ENCODE assay signal across 13 mouse cellular contexts in the genomic region with DNA sequence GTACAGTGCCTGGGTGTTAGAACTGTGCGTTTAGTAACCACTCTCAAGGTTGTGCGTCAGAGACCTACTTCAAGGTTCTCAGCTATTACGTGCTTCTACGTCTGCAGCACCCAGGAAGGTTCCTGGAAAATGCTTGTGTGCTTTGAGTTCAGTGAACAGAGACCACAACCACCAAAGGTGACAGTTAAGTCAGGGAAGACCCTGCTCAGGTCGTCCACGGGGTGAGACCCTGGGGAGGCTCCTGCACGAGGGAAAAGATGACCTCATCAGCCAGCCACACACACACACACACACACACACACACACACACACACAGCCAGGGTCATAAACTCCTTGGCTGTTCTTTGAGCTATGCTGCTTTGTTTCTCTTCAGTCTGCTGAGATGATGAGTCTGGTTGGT. TPM values are rescaled to one million over a fixed set of nuclear protein-coding genes. Genes with fewer than 3 reads are reported as not detected.
DNase-seq lines count a peak whose midpoint lies in the region.
"Had no signal": no experiment of that assay in that cellular context is flagged by ENCODE, and none has a peak within 500 bp of the region (broad histone marks: within the 10 kb centered on the region; RNA-seq: fewer than 3 reads in every experiment).

No protein-coding gene starts in this region.

- DNase-seq in adrenal gland, adult 2 months: peak; percentile 25
- no peak for DNase-seq in adrenal gland, postnatal 25 days
- peak; percentile 82 for DNase-seq in heart, adult 11 months
- no peak for DNase-seq in heart, postnatal 36 days
- DNase-seq: cerebellum, adult 11 months; cerebellum, adult 18-20 months; cerebellum, adult 8-10 months; cerebellum, adult 9-11 months; cerebellum, postnatal 14 days; cerebellum, postnatal 36 days; embryo, embryonic 11 days had no signal

- intact Hi-C loops in heart, postnatal 36 days (cut with DNase I): no loop called here

RNA-seq across cellular contexts. Expression of a gene that starts 59.1 kb away (rescaled TPM):
- total RNA-seq in adrenal gland, adult 2 months (2021): 10 to 100 TPM; 43.6 to 48.3 TPM
- polyA plus RNA-seq in adrenal gland, adult 2 months (2012; rRNA removed): 8.9 and 11.5 TPM in 2 replicates
- total RNA-seq in adrenal gland, postnatal 25 days (2021): 27.3 and 36.0 TPM in 2 replicates
- total RNA-seq in heart, postnatal 36 days (2021): 10 to 100 TPM; 46.5 TPM
- total RNA-seq: MEL had no signal
- polyA plus RNA-seq: C2C12 had no signal

Comparison
In these comparisons a context has a peak if more than half of its experiments do, and no peak if none do; other contexts are left out.
1. DNase-seq: peak in adrenal gland, adult 2 months (single experiment) and heart, adult 11 months (single experiment); none in adrenal gland, postnatal 25 days (single experiment) and heart, postnatal 36 days (0 of 2).